Mouse (Mus musculus): ENCODE results near the gene Guca1b. TPM values are rescaled to one million over a fixed set of nuclear protein-coding genes. Genes with fewer than 3 reads are reported as not detected.

The Guca1b gene
- polyA plus RNA-seq (2012; rRNA removed): 1.0 and 1.3 TPM in 2 replicates

DNA sequence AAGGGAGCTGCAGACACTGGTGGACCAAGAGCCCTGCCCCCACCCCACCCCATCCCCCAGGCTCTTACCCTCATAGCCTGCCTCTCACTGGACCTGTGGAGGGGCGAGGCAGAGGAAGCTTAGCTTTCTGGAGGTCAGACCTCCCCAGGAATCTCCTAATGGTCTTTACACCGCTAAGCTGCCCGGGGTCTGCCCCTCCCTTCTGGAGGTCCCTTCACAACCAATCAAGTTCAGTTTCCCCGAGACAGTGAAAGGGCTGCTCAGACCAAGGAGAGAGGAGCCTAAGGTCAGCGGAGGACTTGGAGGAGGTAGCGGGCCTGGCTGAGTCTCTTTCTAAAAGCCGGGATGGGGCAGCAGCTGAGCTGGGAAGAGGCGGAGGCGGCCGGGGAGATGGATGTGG, at the start of gene Guca1b:
TSS of gene Guca1b (plus strand) at position 249 of the 400 bp plus-strand sequence.
- H3K4me1 ChIP-seq (ENCODE audit: control insufficient read depth, insufficient read depth, low read length): no peaks in the 10 kb centered on the region
- TF ChIP-seq CTCF (IDR thresholded peaks at IDR 0.05; ENCODE audit: insufficient read depth, low read length) (no peak), POLR2A (IDR thresholded peaks at IDR 0.05; ENCODE audit: borderline replicate concordance, extremely low read depth, low read depth, low read length) (no peak)
- DNase-seq: no peak
- WGBS: 35% methylated on average over 10 of the region's 10 CpGs
- H3K4me3 ChIP-seq (replicated peaks; ENCODE audit: extremely low read depth, low read depth, low read length): no peak within 1 kb of the TSS

DNA sequence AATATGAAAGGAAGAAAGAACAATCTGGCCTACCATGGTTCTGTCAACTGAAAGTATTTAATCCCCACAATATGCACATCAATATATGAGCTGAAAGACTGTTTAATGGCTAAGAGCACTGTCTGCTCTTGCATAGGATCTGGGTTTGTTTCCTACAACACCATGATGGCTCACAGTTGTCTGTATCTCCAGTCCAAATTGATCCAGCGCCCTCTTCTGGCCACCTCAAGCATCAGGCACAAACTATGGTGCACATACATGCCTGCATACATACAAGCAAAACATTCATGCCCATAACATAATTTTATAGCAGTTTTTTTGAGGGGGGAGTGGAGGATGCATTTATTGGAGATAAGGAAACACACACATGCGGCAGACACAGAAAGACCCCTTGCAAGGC, 42.1 kb upstream of the Guca1b start:
- 88% methylated on average over 2 of the region's 2 CpGs for WGBS
- Histone ChIP-seq H3K4me3 (replicated peaks; ENCODE audit: extremely low read depth, low read depth, low read length) (no peak overlapping the region), H3K4me1 (ENCODE audit: control insufficient read depth, insufficient read depth, low read length) (no peaks in the 10 kb centered on the region)
- TF ChIP-seq POLR2A (IDR thresholded peaks at IDR 0.05; ENCODE audit: borderline replicate concordance, extremely low read depth, low read depth, low read length): no peak
- TF ChIP-seq CTCF (IDR thresholded peaks at IDR 0.05; ENCODE audit: insufficient read depth, low read length): no peak
- no peak for DNase-seq

DNA sequence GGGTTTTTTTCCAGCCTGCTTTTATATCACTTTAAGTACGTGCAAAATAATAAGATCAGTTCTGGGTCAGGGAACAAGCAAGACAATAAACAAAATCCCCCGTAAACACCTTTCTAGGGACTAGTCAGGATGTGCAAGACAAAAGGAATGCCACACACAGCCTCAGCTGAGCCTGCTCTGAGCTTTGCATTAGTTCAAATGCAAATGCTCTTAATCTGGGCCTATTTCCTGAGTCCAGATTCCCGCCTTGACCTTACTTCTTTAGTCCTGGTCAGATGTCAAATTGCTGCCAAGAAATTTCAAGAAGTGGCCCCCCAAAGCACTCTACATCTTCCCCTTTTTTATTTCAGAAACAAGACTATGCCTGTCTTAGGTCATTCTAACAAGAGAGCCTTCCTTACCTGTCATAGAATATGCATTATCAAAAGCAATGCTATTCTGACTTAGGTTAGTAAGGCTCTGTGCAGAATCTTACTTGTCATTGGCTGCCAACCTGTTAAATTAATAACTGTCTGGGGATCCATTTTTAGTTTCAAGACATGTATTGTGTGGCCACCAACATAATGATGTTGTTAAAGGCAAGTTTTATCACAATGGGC, 35.4 kb upstream of the Guca1b start:
- no peak for TF ChIP-seq POLR2A (IDR thresholded peaks at IDR 0.05; ENCODE audit: borderline replicate concordance, extremely low read depth, low read depth, low read length)
- TF ChIP-seq CTCF (IDR thresholded peaks at IDR 0.05; ENCODE audit: insufficient read depth, low read length): no peak
- no peaks in the 10 kb centered on the region for H3K4me1 ChIP-seq (ENCODE audit: control insufficient read depth, insufficient read depth, low read length)
- no peak overlapping the region for H3K4me3 ChIP-seq (replicated peaks; ENCODE audit: extremely low read depth, low read depth, low read length)
- no peak for DNase-seq
- 94% methylated on average over 3 of the region's 3 CpGs for WGBS

DNA sequence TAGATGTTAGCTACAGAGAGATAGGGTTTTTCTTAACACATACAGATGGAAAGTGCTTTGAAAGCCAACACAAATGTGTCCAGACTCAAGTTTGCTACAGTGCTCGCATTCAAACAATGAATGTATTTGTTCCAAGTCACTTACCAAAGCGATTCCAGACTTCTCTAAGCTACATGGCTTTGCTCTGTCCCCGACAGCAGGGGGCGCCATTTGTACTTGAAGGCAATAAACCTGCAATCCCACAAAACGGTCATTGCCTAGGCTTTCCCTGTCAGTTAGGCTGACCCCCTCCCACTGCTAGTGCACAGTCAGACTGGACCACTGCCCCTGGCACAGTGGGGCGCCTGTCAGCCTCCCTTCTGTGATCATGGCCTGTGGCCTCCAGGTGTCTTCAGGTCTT, 25.2 kb upstream of the Guca1b start:
- H3K4me1 ChIP-seq (ENCODE audit: control insufficient read depth, insufficient read depth, low read length): no peaks in the 10 kb centered on the region
- TF ChIP-seq CTCF (IDR thresholded peaks at IDR 0.05; ENCODE audit: insufficient read depth, low read length) (peak; percentile 69), POLR2A (IDR thresholded peaks at IDR 0.05; ENCODE audit: borderline replicate concordance, extremely low read depth, low read depth, low read length) (no peak)
- 40% methylated on average over 6 of the region's 6 CpGs for WGBS
- DNase-seq: peak; percentile 50
- no peak overlapping the region for H3K4me3 ChIP-seq (replicated peaks; ENCODE audit: extremely low read depth, low read depth, low read length)

DNA sequence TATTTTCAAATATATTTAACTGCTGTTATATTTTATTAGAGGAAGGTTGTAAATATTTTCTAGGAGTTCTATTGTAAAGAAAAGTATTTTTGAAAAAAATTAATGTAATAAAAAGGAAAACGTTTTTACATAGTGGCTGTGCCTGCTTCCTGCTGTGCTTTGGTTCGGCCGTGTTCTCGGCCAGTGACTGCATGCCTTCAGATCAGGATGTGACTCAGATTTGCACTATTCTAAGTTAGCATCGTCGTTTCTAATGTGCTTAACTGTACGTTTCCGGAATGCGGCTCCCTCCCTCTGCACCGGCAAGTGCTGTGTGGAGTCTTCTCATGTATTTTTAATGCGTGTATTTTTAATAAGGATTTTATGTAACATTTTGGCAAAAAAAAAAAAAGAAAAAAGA, 23.9 kb upstream of the Guca1b start:
- no peak for DNase-seq
- WGBS: 61% methylated on average over 11 of the region's 11 CpGs
- no peak overlapping the region for H3K4me3 ChIP-seq (replicated peaks; ENCODE audit: extremely low read depth, low read depth, low read length)

DNA sequence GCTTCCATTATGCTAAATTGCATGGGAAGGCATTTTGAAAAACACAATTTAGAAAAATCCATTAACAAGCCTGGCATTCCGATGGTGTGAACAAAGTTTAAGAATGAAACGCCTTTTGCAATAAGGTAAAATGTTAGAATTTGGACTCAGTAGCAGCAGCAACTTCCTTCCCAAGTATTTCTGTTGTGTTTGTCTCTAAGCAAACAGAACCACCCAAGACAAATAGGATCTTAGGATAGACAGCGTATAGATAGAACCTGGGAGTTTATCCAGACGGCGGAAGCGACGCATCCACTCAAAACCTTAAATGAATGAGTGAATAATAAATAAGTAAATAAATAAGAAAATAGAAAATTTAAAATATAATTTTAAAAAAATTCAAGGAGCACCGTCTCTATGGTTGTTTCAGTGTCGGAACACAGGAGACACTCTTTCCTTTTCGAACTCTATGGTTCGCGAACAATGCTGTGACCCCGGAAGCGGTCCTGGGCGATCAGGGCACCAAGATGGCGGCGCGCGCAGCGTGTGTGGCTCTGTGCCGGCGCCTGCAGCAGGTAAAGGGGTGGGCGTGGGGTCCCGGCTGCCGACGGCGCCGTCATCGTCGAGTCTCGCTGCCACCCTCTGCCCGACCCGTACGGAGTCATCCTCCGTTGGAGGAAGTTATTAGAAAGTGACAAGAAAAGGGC, 16.6 kb upstream of the Guca1b start, which contains the start of gene Mrps10:
TSS of gene Mrps10 (plus strand) at position 487 of the 686 bp plus-strand sequence.
- peak; percentile 44; the same call in 1 of the 2 replicates for TF ChIP-seq POLR2A (IDR thresholded peaks at IDR 0.05; ENCODE audit: borderline replicate concordance, extremely low read depth, low read depth, low read length)
- TF ChIP-seq CTCF (IDR thresholded peaks at IDR 0.05; ENCODE audit: insufficient read depth, low read length): no peak
- WGBS: 3% methylated on average over 35 of the region's 35 CpGs

More for the DNA sequence above, 23.9 kb upstream of the Guca1b start:
- no peaks in the 10 kb centered on the region for H3K4me1 ChIP-seq (ENCODE audit: control insufficient read depth, insufficient read depth, low read length)
- TF ChIP-seq CTCF (IDR thresholded peaks at IDR 0.05; ENCODE audit: insufficient read depth, low read length) (no peak), POLR2A (IDR thresholded peaks at IDR 0.05; ENCODE audit: borderline replicate concordance, extremely low read depth, low read depth, low read length) (no peak)

DNA sequence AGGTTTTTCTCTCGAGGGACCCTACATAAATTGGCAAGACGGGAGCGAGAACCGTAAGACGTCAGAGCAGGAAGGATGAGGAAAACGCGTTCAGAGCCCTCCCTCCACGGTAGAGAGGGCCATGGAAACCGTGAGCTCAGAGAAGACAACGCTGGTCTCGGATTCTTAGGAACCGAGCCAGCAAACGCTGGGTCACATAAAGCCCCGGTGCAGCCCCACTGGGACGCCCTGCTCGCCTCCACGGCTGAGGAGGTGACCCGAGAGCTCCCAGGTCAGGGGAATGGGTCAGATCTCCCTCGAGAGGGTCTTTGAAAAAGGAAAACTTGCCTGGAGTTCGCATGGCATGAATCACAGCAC, 16.1 kb upstream of the Guca1b start:
- 2% methylated on average over 20 of the region's 20 CpGs for WGBS
- no peak for DNase-seq
- Histone ChIP-seq H3K4me3 (replicated peaks; ENCODE audit: extremely low read depth, low read depth, low read length) (peak overlapping the region; percentile 56), H3K4me1 (ENCODE audit: control insufficient read depth, insufficient read depth, low read length) (peaks cover 2% of the 10 kb centered on the region; the same call in 1 of the 2 replicates)
- TF ChIP-seq CTCF (IDR thresholded peaks at IDR 0.05; ENCODE audit: insufficient read depth, low read length) (no peak), POLR2A (IDR thresholded peaks at IDR 0.05; ENCODE audit: borderline replicate concordance, extremely low read depth, low read depth, low read length) (no peak)

More for the DNA sequence above, 16.6 kb upstream of the Guca1b start, which contains the start of gene Mrps10:
- H3K4me3 ChIP-seq (replicated peaks; ENCODE audit: extremely low read depth, low read depth, low read length): peak within 1 kb of the TSS; percentile 56
- peaks cover 2% of the 10 kb centered on the region; the same call in 1 of the 2 replicates for H3K4me1 ChIP-seq (ENCODE audit: control insufficient read depth, insufficient read depth, low read length)
- DNase-seq: peak; percentile 70

DNA sequence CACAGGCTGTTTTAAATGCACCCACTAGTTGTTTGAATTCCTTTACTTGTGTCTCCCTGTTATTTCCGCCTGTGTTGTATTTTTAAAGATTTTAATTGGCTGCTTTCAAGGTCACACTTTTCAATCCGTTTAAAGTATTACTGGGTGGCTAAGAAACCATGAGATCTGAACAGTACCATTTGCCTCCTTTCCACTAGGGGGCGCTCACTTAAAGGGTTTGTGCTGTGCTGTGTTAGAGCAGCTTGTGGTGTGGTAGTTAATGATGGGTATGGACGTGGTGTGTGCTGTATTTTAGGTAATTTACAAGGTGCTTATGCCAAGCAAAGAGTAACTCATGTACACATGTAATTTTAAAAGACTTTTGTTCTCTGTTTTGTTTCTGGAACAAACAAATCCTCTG, 13.7 kb upstream of the Guca1b start:
- no peak overlapping the region for H3K4me3 ChIP-seq (replicated peaks; ENCODE audit: extremely low read depth, low read depth, low read length)
- TF ChIP-seq POLR2A (IDR thresholded peaks at IDR 0.05; ENCODE audit: borderline replicate concordance, extremely low read depth, low read depth, low read length) (no peak), CTCF (IDR thresholded peaks at IDR 0.05; ENCODE audit: insufficient read depth, low read length) (peak; percentile 53)
- peak; percentile 41 for DNase-seq
- WGBS: 7% methylated on average over 4 of the region's 4 CpGs
- H3K4me1 ChIP-seq (ENCODE audit: control insufficient read depth, insufficient read depth, low read length): peaks cover 2% of the 10 kb centered on the region; the same call in 1 of the 2 replicates

DNA sequence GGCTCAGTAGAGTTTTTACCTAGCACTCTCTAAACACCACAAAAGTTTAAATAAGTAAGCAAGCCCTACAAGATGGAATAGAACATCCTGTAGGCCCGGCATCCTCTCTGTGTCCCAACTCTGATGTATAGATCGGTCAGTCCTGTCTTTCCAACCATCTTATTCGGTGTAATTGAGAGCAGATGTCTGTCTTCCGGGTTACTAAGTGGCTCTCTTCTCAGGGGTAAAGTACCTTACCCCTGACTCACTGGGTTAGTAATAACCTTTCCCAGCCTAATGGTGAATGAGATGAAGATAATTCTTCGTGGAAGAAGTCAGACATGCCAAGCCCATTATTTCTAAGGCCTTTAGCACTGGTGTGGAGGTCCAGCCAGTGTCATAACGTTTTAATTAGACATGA, 11.2 kb upstream of the Guca1b start:
- Histone ChIP-seq H3K4me1 (ENCODE audit: control insufficient read depth, insufficient read depth, low read length) (0 out of 2 replicates have a peak, but pooled peaks cover 2% of the 10 kb centered on the region), H3K4me3 (replicated peaks; ENCODE audit: extremely low read depth, low read depth, low read length) (no peak overlapping the region)
- 89% methylated on average over 6 of the region's 6 CpGs for WGBS

More for the DNA sequence above, 11.2 kb upstream of the Guca1b start:
- DNase-seq: no peak
- TF ChIP-seq POLR2A (IDR thresholded peaks at IDR 0.05; ENCODE audit: borderline replicate concordance, extremely low read depth, low read depth, low read length): no peak
- no peak for TF ChIP-seq CTCF (IDR thresholded peaks at IDR 0.05; ENCODE audit: insufficient read depth, low read length)

Data from lung, adult 2 months (tissue).